Mouse (Mus musculus) embryo, embryonic 9.5 days (tissue): ENCODE results near the gene Gmeb2.

Source experiments
- DNase-seq: peaks from one replicate; pipeline ENCODE4 v3.0.0-alpha.2; 2017; ENCODE audit errors: extremely low spot score

Gmeb2 gene

GRCm38 (mm10) chr2:181274639-181275038 lies 13.2 kb downstream of the Gmeb2 start:
- DNase-seq: no peak

DNA sequence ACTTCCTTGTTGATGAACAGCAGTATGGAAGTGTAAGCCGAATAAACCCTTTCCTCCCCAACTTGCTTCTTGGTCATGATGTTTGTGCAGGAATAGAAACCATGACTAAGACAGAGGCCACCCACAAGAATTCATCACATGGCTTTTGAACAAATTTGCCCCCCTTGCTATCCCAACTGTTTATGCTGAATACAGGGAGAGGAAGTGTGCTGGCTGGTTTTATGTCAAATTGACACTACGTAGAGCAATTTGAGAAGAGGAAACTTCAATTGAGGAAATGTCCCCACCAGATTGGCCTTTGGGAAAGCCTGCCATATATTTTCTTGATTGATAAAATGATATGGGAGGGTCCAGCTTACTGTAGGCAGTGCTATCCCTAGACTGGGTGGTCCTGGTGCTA lies 14.0 kb downstream of the Gmeb2 start:
- no peak for DNase-seq

- no peak for DNase-seq
These were observed 15.7 kb downstream of the Gmeb2 start for GRCm38 (mm10) chr2:181272092-181272491.

DNA sequence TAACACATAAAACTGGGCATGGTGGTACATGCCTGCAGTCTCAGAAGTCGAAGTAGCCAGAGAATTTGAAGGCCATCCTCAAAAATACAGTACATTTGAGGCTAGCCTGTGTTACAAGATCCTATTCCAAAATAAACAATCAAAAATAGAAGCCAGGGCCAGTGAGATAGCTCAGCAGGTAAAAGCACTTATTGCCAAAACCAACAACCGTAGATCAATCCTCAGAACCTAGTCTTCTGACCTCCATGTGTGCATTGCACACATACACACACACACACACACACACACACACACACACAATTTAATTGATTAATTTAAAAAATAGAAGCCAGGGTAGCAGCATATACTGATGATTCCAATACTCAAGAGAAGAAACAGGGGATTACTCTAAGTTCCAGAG lies 21.0 kb downstream of the Gmeb2 start:
- DNase-seq: no peak

DNA sequence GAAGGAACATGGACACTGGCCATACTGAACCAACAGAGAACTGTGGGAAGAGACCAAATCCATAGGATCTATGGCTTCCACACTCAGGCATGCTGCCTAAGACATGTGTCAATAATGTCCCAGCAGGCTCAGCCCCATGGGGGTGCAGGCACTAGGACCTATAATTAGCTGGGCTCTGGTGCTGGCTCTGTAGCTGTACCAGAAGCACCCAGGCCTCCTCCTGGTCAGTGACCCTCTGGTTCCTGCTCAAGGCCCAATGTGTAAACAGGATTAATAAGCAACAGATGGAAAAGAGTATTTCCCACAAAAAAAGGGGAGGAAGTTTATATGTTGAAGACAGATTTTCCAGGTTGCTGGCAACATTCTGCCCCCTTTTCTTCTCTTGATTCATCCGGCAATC lies 34.6 kb downstream of the Gmeb2 start:
- no peak for DNase-seq

DNA sequence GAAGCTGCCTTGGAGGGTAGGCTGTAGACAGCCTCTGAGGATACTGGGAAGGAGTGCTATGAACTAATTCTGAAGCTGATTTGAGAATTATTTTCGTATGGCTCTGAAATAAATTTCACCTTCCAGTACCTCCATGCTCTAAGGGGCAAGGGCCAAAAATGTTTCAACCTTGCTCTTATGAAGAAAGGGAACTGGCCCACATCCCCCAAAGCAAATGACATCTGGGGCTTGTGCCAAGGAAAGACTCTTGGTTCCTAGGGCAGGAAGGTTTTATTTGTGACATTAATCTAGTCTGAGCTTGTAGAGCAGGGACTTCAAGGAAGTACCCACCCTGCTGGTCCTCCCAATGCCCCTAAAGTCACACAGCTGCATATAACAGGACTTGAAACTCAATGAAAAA lies 36.0 kb downstream of the Gmeb2 start:
- no peak for DNase-seq

- no peak for DNase-seq
These were observed 38.6 kb downstream of the Gmeb2 start for GRCm38 (mm10) chr2:181249217-181249616.

- DNase-seq: no peak
These were observed 42.8 kb downstream of the Gmeb2 start for GRCm38 (mm10) chr2:181245031-181245430.

DNA sequence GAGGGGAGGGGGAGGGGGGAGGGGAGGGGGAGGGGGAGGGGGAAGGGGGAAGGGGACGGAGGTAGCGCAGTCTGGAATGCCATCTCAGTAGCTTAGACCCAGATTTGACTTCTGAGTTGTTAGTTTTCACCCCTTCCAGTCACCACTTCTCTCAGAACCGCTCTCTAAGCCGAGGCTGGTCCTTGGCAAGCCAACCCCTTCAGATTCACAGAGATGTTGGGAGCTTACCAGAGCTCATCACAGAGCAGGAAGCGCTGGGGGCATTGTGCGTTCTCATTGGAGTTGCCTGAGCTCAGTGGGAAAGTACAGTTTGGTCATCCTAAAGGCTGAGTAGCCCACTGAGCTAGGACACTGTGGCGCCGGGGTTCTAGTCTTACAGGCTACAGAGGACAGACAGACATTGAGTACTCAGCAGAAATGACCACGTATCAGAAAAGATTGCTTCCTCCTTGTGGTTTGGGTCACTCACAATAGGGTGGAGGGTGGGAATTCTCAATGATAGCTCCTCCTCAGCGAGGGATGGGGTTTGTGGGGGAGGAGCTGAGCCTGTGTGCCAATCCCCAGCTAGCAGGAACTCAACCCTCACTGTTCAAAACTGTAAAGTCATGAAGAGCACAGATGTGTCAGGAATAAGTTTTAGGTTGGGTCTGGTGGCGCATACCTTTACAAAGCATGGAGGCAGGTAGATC lies 44.0 kb downstream of the Gmeb2 start:
- DNase-seq: no peak

GRCm38 (mm10) chr2:181242314-181242665 lies 45.5 kb downstream of the Gmeb2 start:
- DNase-seq: no peak

DNA sequence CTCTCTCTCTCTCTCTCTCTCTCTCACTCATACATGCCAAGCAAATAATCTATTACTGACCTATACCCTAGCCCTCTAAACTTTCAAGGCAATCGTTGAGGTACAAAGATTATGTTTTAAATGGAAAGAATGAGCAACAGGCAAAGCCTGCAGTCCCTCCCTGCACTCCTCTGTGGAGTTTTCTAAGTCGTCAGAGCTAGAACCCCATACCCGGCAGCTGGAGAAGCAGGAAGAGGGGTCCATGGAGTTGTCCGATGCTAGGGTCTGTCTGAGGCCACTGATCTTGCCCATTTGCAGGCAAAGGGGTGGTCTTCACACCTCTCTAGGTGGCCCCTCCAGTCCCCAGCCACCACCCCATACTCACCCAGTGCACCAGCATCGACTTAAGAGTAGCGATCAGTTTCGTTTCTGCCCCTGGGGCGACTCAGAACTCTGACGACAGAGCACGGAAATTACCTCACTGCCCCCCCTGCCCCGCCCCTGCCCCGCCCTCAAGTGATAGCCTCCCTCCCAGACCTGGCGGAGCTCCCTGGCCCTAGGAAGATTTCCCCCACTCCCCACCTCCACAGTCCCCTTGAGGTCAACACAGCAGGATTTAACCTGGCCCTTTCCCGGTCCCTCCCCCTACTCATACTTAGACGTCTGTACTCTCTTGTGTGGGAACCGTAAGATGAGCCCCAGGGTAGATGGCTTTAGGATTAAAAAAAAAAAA lies 46.1 kb downstream of the Gmeb2 start, which contains the start of gene Helz2:
Helz2 (minus strand) TSS at position 426 of the 712 bp plus-strand sequence.
- DNase-seq: peak; percentile 33

DNA sequence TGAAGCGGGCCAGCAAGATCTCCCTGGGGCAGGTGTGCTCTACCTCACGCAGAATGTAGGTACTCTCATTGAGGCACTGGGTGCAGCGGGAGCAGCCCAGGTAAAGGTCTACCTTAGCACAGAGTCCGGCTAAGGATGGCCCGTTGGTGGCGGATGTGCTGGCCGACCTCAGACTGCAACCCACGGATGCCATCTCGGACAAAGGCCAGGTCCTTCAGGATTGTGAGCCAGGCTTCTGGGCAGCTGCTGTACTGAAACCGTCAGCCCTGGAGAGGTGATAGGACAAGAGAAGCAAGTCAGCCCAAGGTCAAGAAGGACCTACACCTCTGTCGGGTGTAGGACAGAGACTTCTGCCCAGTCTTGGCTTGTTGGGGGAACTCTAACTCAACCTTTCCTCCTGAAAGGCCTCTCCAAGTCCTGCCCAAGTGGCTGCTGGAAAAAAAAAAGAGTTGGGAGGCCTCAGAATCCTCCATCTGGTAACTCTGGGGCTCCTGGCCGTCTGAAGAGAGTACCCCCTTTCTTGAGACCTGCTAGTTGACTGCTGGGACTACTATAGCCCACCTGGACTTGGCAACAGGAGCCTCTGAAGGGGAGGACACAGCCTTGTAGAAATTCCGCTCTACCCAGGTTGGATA lies 46.9 kb downstream of the Gmeb2 start:
- no peak for DNase-seq

DNA sequence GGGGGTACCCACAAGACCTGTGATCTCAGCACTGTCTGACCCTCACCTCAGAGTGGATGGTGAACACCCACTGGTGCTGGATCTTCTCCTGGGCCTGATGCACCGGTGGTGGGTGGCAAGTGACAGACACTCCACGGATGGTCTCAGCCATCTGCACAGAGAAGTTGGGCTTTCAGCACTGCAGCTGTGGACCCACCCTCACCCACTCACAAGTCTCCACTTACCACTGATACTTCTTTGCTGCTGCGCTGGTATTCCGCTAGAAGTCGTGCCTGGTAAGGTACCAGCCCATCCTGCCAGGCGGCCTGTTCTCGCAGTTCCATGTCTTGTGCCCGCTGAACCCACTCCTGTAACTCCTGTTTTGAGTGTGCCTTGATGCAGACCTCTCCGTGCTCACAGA lies 48.6 kb downstream of the Gmeb2 start:
- DNase-seq: no peak

- DNase-seq: no peak
These were observed 49.0 kb downstream of the Gmeb2 start for GRCm38 (mm10) chr2:181238861-181239260.

GRCm38 (mm10) chr2:181238091-181238610 lies 49.7 kb downstream of the Gmeb2 start:
- DNase-seq: no peak

- no peak for DNase-seq
These were observed 50.4 kb downstream of the Gmeb2 start for GRCm38 (mm10) chr2:181237251-181238014.

DNA sequence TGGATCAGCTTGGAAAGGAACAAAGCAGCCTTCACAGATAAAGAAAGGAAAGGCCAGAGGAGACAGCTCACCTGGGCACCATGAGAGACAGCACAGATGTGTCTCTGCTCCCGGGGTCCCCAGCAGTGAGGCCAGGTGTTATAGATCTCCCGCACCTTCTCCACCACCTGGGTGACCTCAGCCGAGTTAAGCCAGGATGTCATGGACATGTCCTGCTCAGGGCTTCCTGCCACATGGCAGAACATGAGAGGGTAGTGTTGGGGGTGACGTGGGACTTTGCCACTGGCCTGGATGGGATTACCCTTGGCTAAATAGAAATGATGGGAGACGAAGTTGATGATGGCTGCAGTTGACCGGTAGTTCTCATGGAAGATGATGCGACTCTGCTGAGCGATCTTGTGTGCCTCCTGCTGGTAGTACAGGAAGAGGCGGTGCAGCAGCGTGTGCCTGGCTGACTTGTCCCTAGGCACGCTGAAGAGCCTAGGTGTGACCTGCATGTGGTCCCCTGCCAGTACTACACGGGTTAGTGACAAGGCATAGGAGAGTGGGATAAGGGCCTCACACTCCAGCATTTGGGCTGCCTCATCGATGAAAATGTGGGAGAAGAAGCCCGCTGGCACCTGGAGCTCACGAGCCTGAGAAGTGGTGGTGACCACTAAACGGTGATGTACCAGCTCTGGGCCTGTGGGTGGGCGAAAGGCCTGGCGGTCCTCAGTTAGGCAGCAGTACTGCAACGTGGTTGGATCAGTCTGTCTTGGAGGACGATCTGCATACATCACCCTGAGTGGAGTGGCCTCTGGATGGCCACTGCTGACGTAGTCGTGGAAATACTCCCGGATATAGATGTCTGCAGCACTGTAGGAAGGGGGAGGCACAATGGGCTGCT lies 51.9 kb downstream of the Gmeb2 start:
- DNase-seq: no peak

DNA sequence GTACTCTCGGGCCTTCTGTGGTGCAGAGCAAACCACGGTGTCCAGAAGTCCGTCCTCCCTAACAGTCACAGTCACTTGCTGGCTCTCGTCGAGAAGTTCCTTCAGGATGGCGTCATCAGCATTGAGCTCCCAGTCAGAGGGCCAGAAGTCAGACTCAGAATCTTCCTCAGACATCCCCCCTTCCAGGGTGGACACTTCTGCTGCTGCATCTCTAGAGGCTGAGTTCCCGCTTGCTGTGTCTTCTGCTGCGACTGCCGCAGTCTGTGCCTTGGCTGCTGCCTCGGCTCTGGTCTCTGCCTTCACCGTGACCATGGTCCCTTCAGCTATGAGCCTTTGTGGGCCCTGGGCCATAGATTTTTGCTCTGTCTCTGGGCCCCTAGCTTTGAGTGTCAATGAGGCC lies 53.2 kb downstream of the Gmeb2 start:
- DNase-seq: no peak

DNA sequence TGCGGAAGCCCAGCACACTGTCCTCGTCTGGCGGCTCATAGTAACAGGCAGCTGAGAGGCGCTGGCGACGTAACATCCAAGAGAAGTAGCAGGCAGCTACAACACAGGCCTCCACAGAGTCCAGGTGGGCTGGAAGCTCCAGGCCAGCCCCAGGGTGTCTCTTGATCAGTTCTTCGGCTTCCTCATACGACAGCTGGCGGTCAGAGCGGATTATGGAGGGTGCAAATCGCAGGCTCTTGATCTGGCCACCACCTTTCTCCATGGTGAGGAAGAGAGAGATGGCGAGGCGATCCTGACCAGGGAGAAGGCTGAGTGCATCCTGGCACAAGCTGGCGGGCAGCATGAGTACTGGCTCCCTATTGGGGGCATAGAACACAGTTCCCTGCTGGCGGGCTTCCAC lies 54.4 kb downstream of the Gmeb2 start:
- no peak for DNase-seq

DNA sequence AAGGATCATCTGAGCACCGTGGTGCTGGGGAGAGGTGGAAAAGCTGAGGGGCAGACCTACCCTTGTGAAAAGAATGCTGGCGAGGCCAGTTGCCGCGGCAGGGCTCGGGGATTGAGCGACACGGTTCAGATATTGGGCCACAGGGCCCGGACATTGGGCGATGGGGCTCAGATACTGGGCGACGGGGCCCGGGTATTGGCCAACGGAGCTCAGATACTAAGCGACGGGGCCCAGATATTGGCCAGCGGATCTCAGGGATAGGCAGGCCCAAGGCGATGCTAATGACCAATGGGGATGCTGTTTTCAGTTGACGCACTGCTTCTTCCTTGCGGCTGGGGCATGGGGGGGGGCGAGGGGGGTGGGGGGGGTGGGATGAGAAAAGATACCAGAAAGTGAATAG lies 56.7 kb downstream of the Gmeb2 start:
- no peak for DNase-seq

GRCm38 (mm10) chr2:181228335-181228734 lies 59.5 kb downstream of the Gmeb2 start:
- no peak for DNase-seq
